7 mouse cellular contexts compared by ENCODE assay signal in the genomic region with DNA sequence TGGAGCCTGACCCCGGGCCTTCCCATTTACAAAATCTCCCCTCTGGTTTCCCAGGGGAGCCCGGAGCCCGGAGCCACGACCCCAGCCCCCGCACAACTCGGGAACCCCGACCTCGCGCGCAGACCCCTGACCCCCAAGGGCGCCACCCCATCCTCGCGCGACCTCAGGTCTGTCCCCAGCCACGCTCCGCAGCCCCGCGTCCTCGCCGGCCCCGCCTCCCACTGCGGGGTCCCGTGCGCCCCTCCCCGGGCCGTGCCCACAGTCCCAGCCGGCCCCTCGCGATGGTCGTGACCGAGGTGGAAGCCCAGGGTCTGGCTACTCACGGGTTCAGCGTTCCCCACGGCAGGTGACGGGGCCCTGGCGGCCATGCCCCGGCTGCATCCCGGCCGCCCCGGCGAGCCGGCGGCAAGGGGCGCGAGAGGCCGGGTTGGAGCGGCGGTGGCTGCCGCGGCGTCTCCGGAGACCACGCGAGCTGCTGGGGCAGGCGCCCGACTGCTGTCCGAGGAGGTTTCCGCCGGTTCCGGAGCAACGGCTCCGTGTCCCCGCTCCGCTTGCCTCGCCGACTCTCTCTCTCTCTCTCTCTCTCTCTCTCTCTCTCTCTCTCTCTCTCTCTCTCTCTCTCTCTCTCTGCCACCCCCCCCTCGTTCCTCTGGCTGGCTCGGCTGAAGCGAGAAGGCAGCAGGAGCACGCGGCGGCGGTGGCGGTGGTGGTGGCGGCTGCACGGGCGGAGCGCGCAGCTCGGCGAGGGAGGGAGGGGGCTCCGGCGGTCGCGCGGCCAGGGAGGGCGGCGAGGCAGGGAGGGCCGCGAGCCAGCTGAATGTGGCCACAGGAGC. TPM values are rescaled to one million over a fixed set of nuclear protein-coding genes. Genes with fewer than 3 reads are reported as not detected.
DNase-seq lines count a peak whose midpoint lies in the region; ATAC-seq and TF ChIP-seq lines count a peak whose summit lies in the region.

No protein-coding gene starts in this region.

- WGBS in lung, embryonic 14.5 days: under 1% methylated on average over 69 of the region's 90 CpGs
- under 1% methylated on average over 69 of the region's 90 CpGs for WGBS in intestine, embryonic 15.5 days

- peak overlapping the region; percentile 66 for H3K4me2 ChIP-seq in lung, embryonic 14.5 days
- H3K4me2 ChIP-seq in intestine, embryonic 15.5 days (replicated peaks): peak overlapping the region; percentile 77

- no peak overlapping the region for H3K9ac ChIP-seq in lung, embryonic 14.5 days
- H3K9ac ChIP-seq in intestine, embryonic 15.5 days: no peak overlapping the region

- peak; percentile 24 for DNase-seq in lung, embryonic 14.5 days
- DNase-seq in lung, postnatal 10 days: no peak
- peak; percentile 65 for DNase-seq in embryo, embryonic 10 days (ENCODE audit: low spot score)
- peak; percentile 70 for DNase-seq in retina, postnatal 1 day
- DNase-seq in adrenal gland, postnatal 14 days: no peak
- no peak for DNase-seq in lung, postnatal 36 days

- H3K27me3 ChIP-seq in lung, embryonic 14.5 days (ENCODE audit: insufficient read depth, low read length): peaks cover 62% of the 10 kb centered on the region
- H3K27me3 ChIP-seq in intestine, embryonic 15.5 days (replicated peaks): peaks cover 64% of the 10 kb centered on the region

- no peaks in the 10 kb centered on the region for H3K9me3 ChIP-seq in lung, embryonic 14.5 days (ENCODE audit: low read depth, low read length)
- no peaks in the 10 kb centered on the region for H3K9me3 ChIP-seq in intestine, embryonic 15.5 days

- TF ChIP-seq CTCF in lung, embryonic 14.5 days (IDR thresholded peaks at IDR 0.05; ENCODE audit: low read depth): no peak

- H3K36me3 ChIP-seq in lung, embryonic 14.5 days (ENCODE audit: insufficient read depth): no peaks in the 10 kb centered on the region
- H3K36me3 ChIP-seq in intestine, embryonic 15.5 days: no peaks in the 10 kb centered on the region

- H3K27ac ChIP-seq in lung, embryonic 14.5 days (ENCODE audit: low read depth): no peak overlapping the region
- no peak overlapping the region for H3K27ac ChIP-seq in intestine, embryonic 15.5 days

- no peaks in the 10 kb centered on the region for H3K4me1 ChIP-seq in lung, embryonic 14.5 days (ENCODE audit: insufficient read depth)
- H3K4me1 ChIP-seq in intestine, embryonic 15.5 days (replicated peaks): peaks cover 11% of the 10 kb centered on the region

- peak overlapping the region; percentile 35 for H3K4me3 ChIP-seq in lung, embryonic 14.5 days (ENCODE audit: low read depth, low read length)
- peak overlapping the region; percentile 37 for H3K4me3 ChIP-seq in intestine, embryonic 15.5 days (replicated peaks)

- no peak for ATAC-seq in lung, embryonic 14.5 days (ENCODE audit: insufficient read depth)
- 0 out of 2 replicates have a peak, but pooled peaks have one; percentile 8 for ATAC-seq in intestine, embryonic 15.5 days

RNA-seq across cellular contexts. Expression of a gene that starts 2.2 kb away (rescaled TPM):
- polyA plus RNA-seq in lung, embryonic 14.5 days (2014; fragmentation: Nextera tagmentation; extraction: Ambion mirVana): 0.13 and 0.19 TPM in 2 replicates
- 1.2 and 1.5 TPM in 2 replicates for polyA plus RNA-seq in intestine, embryonic 15.5 days (2015; fragmentation: Nextera tagmentation; extraction: Ambion mirVana)
- 4.6 and 5.0 TPM in 2 replicates for total RNA-seq in adrenal gland, postnatal 14 days (2021)

Comparison
In these comparisons a context has a peak if more than half of its experiments do, and no peak if none do; other contexts are left out.
1. DNase-seq: peak in lung, embryonic 14.5 days (single experiment), embryo, embryonic 10 days (single experiment) and retina, postnatal 1 day (single experiment); none in lung, postnatal 10 days (single experiment), adrenal gland, postnatal 14 days (single experiment) and lung, postnatal 36 days (single experiment).